Mouse (Mus musculus): ENCODE measurements around the gene Zfp217.

The Zfp217 gene

DNA sequence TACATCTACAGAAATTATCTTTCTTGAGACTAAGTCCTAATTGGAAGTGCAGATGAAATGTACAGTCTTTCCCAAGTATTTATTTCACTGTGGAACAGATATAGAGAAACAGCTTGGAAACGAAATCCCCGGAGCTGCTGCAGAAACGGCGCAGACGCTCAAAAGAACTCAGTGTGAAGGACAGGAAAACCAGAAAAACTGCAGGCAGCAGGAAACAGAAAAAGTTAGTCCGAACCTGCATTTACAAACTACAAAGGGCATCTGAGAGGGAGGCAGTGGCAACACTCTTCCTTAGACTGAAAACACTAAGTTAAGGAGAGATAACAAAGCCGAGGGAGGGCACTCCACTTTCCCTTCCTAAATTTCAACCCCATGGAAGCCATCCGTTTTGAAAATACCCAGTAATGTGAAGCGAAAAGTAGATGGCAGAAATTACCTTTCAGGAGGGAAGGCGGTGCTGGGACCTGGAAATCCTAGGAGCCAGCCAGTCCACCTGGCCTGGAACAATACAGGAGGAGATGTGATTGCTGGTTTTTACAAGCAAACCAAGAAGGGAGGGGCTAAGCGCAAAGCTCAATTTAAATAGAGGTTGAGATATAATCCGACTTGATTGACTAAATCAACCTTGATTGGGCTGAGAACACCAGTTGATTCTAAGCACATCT lies 13.7 kb downstream of the Zfp217 start:
- no peak for DNase-seq (ENCODE audit: extremely low spot score, low read depth, low spot score)

DNA sequence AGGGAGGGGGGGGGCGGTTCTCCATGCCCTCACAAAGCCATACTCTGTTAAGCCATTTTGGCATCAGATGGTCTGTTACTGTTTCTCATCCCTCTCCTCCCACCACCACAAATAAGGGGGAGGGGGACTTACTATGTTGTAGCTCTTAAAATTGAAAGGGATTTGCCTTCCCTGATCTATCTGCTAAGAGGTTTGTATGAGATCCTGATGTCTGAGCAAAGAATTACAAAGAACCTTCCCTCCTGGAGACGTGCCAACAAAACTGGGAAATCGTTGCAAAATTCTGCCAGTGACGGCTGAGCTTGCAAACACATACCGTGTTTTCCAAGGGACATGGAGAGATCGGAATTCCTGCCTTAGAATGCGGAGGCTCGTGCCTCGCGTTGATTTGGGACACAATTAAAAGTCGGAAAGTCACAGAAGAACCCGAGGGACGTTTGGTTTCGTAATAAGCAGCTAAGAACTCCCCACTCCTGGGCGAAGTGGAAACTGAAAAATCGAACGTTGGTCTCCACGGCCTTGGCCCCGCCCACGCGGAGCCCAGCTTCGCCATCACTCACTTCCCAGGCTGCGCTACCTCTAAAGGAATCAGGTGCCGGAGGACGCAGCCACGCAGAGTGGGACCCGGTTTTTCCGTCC lies 14.7 kb downstream of the Zfp217 start:
- no peak for DNase-seq (ENCODE audit: extremely low spot score, low read depth, low spot score)

DNA sequence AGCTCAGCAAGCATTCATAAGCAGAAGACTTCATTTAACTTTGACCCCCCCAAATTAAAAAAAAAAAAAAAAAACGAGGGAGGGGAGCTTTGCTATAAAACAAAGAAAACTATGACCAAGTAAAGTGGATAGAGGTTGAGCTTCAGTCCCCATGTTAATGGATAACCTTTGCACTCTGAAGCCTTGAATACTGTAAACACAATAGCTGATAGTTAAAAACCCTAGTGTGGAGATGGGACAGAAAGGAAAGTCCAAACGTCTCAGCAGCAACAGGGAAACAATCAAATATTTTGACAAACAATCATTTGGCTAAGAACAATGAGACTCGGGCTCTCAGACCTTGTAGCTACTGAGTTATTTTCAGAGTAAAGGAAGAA lies 15.2 kb downstream of the Zfp217 start:
- DNase-seq (ENCODE audit: extremely low spot score, low read depth, low spot score) = no peak

DNA sequence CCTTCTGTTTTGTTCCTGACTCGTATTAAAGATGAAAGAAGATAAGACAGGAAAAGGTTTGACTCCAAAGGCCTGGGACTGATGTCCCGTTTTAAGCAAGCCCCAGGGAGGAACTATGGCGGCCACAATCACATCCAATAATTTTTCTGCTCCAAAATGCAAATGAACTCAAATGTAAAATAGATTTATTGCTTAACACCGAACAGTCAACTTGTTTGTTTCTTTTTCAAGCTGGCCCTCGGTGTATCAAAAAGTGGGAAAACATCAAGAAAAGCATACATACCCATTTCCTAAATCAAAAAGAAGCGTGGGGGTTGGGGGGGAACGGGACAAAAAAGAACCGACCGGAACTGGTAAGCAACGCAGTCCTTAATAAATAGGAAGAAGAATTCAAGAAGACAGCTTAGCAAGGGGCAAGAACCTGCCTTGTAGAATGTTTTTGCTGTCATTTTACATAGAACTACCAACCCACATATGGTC lies 15.9 kb downstream of the Zfp217 start:
- no peak for DNase-seq (ENCODE audit: extremely low spot score, low read depth, low spot score)

DNA sequence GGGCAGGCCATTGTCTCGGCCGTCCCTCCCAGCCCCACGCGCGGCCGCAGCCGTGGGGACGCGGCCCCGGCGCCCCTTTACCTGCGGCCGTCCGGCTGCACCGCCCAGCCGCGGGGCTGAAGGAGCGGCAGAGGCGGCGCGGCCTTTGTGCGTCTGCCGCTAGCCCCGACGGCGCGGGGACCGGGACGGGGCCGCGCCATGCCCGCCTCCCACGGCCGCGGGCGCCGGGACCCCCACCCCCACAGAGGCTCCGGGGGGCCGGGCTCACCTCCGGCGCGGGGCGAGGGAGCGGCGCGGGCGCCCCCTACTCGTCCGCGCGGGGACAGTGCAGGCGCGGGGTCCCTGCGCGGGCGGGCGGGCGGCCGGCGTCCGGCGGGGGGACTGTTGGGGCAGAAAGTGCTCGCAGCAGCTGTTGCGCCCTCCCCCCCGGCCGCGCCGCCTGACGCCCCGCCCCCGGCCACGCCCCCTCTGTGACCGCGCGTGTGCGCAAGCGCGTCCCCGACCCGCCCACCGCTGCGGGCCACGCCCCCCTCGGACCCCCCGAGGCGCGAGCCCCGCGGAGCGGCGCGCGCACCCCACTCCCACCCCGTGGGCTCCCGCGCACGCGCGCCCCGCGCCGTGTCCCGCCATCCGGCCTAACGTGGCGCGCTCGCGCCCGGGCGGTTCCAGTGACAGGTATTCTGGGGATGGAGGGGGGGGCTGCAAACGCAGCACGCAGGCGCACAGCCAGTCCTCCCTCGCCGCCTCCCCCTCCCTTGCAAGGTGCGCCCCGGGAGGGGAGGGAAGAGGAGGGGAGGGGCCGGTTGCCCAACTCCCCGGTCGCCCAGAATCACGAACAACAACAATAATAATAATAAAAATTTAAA lies 16.9 kb downstream of the Zfp217 start:
- DNase-seq (ENCODE audit: extremely low spot score, low read depth, low spot score) = no peak

DNA sequence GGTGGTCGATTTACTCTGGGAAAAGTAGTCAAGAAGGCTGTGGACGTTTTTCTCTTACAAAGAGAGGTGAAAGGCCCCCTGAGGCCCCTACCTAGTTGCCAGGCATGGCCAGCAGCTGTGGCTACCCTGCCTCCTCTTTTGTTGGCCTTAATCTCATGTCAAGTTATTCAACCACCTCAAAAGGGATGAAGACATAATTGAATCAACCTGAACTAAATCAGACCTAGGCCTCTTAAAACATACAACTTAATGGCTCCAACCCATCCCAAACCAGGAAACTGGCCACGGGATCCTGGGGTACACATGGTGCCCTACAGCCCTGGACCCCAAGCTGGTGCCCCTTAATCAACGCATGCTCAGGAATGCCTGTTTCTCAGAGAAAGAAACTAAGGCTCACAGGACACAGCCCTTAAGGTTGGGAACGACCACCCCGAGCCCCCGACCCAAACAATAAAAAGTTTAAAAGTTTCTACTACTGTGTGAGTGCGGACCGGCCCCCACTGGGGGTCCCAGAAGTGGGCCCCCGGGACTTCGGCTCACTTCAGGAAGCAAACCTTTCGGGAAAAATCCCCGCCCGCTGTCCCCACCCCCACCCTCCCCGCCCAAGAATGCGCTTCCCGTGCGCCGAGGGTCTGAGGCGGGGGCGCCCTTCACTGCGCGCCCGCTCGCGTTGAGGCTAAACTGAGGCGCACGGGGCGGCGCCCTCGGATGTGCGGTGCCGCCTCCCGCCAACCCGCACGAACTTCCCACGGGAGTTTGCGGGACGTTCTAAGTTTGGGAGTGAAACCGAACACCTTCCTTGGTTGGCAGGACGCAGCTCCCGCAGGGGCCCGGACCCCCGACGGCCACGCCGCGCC lies 17.8 kb downstream of the Zfp217 start:
- DNase-seq (ENCODE audit: extremely low spot score, low read depth, low spot score) = no peak

DNA sequence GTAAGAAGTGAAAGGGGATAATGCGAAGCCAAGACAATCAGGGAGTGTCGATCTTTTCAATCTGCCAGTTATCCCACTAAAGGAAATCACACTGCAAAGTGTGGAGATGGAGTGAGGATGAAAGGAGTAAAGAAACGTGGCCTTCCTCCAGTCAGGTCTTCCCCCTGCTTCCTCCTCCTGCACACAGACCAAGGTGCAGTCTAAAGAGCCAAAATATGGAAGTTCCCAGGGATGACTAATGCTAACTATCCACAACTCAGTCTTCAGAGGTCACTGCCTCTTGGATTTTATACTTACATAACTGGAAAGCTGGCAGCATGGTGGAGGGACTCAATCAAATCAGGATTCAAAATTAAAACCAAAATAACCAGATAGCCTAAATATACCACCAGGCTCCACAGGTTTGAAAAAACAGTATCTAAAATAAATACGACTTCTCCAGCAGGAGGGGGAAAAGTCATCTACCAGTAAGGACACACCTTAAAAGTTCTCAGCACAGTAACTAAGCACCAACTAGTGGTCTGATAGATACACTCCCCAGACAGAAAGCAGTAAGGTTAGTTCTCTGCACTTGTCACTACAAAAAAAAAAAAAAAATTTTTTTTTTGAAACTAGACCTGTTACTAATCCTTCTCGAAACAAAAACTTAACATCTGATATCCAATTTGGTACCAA lies 18.5 kb downstream of the Zfp217 start:
- DNase-seq (ENCODE audit: extremely low spot score, low read depth, low spot score) = no peak

DNA sequence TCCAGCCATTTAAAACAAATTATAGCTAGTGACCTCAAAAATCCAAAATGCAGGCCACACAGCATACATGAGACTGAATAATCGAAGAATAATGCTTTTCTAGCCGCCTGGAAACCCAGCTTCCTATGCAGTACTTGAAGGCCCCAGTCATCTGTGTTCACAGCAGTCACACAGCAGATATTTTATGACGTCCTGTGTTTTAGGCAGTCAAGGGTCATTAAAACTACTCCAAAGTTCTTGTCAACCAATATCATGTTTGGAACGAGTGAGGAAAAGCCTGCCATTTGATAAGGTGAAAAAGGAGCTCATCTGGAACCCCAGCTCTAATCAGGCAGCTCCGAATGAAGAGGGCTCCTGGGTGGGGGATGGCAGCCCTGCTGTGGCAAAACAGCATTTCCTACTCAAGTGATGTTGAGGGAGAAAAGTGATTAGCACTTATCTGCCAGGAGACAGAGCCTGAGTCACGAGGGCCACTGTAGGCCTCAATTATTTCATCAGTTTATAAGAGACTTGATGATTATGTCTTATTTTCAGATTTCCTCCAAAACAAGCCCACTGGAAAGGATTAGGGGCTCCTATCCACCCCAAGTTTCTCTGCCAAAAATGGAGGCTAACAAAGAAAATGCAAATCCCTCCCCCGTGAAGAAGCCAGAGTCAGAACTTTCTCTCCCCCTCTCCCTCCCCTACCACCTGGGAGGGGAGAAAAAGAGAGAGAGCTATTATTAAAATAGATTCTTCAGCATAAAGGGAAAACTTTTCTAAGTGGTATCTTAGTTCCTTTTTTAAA lies 19.2 kb downstream of the Zfp217 start:
- DNase-seq (ENCODE audit: extremely low spot score, low read depth, low spot score) = no peak

DNA sequence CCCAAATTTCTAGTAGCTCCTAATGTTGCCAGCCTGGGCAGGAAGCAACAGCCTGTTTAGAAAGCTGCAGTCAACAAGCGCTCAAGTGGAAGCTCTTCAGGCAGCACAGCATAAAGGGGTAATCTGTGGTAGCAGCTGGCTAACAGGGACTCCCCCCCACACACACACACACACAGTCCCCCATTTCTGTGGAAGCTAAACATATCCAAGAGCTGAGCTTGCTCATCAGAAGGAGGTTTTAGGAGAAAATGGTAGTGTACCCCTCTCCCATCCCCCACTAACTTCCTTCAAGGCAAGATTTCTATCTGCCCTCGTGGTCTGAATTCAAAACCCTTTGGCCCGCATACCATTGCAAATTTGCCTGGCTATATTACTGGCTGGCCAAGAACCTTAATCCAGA lies 20.4 kb downstream of the Zfp217 start:
- no peak for DNase-seq (ENCODE audit: extremely low spot score, low read depth, low spot score)

DNA sequence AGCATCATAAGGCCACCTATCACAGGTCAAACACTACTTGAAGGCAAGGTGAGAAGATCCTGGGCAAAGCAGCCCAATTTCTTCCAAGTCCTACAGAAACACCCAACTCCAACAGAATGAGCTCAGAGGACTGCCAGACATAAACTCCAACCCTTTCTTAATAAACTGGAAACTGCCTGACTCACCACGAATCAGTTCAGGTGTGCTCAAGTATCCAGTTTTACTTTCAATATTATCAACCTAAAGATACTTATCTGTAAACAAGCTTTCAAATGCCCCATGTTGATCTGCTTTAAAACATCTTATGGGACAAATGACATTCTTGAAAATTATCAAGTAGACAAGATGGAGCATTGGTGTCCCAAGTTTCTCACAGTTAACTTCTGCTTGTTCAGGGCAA lies 21.6 kb downstream of the Zfp217 start:
- no peak for DNase-seq (ENCODE audit: extremely low spot score, low read depth, low spot score)

DNA sequence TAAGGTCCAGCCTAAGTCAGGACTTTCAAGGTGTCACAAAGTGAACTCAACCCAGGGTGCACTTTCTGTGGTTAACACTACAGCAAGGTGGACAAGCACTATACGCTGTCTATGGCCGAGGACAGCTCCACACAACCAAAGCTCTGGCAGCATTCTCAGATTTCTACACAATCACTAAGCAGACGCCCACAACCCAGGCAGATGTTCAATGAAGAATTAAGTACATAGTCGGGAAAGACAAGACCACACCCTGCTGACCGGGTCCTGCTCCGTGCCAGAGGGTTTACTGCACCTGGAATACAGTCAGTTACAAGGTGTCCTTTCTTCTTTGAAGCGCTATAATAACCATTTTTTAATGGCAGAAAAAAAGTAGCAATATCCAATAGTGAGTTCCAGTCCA lies 25.7 kb downstream of the Zfp217 start:
- no peak for DNase-seq (ENCODE audit: extremely low spot score, low read depth, low spot score)

DNA sequence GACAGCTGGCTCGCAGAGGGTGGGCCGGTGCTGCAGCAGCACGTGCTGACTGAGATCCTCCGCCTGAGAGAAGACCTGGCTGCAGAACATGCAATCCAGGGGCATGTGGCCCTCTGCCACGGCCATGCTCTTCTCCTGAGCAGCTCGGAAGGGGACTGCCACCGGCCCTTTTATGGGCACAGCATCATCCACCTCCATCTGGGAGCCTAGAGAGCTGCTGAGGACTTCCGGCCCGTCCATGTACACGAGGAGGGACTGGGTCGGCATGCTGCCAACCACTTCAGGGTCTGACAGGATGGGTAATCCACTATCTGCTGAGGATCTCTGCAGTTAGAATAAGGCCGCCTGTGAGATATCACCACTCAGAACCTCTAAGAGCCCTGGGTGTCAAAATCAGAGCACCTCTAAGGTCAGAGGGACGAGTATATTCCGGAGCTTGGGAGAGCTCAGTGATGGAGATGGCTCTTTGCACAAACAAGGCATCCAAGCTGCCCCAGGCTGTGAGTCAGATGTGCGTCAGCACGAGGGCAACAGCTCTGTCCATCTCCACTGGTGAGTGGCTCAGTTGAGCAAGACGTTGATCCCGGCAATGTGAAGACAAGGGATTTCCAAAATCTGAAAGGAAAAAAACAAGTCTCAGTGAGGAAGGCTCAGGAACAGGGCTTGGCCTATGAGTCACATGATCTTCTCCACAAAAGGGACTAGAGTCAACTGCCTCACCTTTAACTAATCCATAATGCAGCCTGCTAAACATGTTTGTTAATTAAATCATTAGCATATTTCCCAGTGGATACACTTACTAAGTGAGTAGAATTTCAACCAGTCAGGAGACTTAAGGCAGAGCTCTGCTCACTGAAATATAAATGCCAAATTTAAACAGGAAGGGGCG lies 27.5 kb downstream of the Zfp217 start:
- no peak for DNase-seq (ENCODE audit: extremely low spot score, low read depth, low spot score)

DNA sequence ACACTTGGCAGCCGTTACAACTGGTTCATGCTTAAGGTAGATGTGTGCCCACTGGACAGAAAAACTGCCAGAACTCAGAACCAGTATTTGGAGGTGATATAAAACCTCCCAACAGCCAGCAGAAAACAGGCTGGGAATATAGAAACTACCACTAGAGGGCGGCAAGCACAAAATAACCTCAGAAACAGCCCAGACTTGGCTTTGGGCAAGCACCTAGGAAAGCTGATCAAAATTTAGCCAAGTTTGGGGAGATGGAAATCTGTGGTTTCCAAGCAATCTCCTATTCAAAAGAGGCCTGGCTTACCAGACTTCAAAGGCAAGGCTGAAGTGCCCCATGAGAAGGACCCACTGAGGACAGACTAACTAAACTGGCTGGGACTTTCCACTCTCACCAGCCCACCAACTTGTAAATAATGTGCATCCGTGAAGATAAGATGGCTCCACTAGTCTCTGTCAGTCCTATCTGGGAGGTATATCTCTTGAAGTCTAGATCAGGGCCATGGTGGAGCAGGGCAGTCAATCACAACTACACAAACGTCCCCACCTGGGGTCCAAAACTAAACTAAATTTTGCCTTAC lies 31.1 kb downstream of the Zfp217 start:
- no peak for DNase-seq (ENCODE audit: extremely low spot score, low read depth, low spot score)

DNA sequence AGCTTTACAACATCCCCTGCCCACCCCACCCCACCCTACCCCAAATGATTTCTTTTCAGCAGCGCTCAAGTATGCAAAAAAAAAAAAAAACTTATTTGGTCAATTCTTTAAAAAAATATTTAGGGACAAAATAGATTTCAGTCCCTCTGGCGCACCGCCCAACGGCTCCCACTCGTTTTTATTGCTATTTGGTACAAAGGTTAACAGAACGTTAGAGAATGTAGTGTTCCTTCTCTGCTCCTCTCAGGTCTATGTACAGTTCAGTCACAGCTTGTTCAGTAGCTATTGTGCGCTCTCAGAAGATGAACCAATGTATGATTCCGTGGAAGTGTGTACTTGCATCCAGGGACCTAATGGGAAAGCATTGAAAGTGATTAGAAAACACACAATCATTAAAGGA lies 37.6 kb downstream of the Zfp217 start:
- DNase-seq (ENCODE audit: extremely low spot score, low read depth, low spot score) = no peak

DNA sequence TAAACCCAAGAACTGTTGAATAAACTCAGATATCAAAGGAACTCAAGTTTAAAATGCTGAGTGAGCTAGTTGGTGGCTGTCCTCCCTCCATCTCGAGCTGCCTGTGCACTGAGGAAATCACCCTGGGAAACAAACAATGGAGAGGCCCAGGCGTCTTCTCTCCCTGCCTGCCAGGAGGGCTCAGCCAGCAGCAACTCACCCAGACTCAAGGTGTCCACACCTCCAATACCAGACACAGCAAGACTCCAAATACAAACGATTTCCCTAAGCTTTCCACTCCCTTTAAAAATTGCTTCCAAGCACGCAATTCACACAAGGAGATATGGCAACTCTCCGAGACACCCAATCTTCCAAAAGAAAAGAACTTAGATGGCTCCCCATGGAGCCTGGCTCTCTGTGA lies 38.4 kb downstream of the Zfp217 start:
- DNase-seq (ENCODE audit: extremely low spot score, low read depth, low spot score) = no peak

DNA sequence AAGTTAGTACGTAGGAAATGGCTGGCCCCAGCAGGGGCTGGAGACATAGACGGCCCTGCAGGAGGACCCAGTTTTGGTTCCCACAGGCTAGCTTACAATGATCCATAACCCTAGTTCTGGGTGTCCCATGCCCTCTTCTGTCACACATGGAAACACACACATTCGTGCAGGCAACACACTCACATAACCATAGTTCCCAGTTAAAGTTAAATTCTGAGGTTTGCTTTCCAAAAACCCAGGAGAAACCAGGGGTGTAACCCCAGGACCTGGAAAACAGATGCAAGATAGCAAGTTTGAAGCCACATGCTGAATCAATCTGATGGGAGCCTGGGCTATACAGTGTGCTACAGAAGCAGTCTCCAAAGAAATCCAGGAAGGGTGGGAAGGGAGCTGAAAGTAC lies 40.1 kb downstream of the Zfp217 start:
- DNase-seq (ENCODE audit: extremely low spot score, low read depth, low spot score) = no peak

DNA sequence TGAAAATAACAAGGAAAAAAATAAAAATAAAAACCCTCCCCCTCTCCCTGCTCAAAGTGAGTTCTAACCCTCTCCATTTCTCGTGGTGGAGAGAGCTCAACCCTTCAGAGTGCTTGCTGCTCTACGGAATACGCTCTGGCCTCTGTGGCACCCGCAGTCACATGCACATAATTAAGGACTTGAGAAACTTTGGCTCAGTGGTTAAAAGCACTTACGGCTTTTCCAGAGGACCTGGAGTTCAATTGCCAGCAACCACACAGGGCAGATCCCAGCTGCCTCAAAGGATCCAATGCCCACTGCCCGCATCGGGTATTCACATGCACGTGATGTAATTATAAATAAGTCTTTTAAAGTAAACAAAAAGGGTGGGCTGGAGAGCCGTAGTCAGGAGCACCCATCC lies 41.9 kb downstream of the Zfp217 start:
- no peak for DNase-seq (ENCODE audit: extremely low spot score, low read depth, low spot score)

DNA sequence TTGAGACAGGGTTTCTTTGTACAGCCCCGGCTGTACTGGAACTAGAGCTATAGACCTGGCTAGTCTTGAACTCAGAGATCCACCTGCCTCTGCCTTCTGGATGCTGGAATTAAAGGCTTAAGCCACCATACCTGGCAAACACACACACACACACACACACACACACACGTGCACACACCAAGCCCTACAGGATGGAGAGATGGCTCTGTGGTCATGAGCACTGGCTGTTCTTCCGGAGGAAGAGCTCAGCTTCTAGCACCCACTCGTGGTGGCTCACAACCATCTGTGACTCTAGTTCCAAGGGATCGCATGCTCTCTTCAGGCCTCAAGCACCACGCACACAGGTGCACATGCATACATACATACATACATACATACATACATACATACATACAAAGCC lies 43.5 kb downstream of the Zfp217 start:
- no peak for DNase-seq (ENCODE audit: extremely low spot score, low read depth, low spot score)

All from hindlimb bud, embryonic 11.5 days (tissue).